Mouse (Mus musculus) forebrain, embryonic 13.5 days (tissue): ENCODE results near the gene Itgb1bp1. TPM values are rescaled to one million over a fixed set of nuclear protein-coding genes. Genes with fewer than 3 reads are reported as not detected.

ENCODE experiments used
- ATAC-seq: fragments of 200-750 bp; cut with Nextera tagmentation; 2 replicates; pipeline ENCODE4 v1.8.0; 2017
- H3K27ac ChIP-seq: fragments of 300-500 bp; sonication (generic); 2 replicates; pipeline ENCODE4 v1.5.1; 2015; ENCODE audit warnings: inconsistent platforms, mild to moderate bottlenecking, moderate library complexity
- H3K27me3 ChIP-seq: fragments of 300-500 bp; sonication (generic); 2 replicates; pipeline ENCODE4 v1.6.1; 2015; ENCODE audit warnings: mild to moderate bottlenecking, inconsistent platforms
- H3K36me3 ChIP-seq: fragments of 300-500 bp; sonication (generic); 2 replicates; pipeline ENCODE4 v1.6.1; 2015; ENCODE audit warnings: mild to moderate bottlenecking, inconsistent platforms; ENCODE audit not compliant: poor library complexity, severe bottlenecking
- H3K4me1 ChIP-seq: fragments of 300-500 bp; sonication (generic); 2 replicates; pipeline ENCODE4 v1.6.1; 2015; ENCODE audit warnings: inconsistent platforms
- H3K4me2 ChIP-seq: fragments of 300-500 bp; sonication (generic); 2 replicates; pipeline ENCODE4 v1.6.1; 2015; ENCODE audit warnings: inconsistent platforms, mild to moderate bottlenecking, moderate library complexity
- H3K4me3 ChIP-seq: fragments of 300-500 bp; sonication (generic); 2 replicates; pipeline ENCODE4 v1.5.1; 2015; ENCODE audit warnings: mild to moderate bottlenecking, inconsistent platforms
- H3K9ac ChIP-seq: fragments of 300-500 bp; sonication (generic); 2 replicates; pipeline ENCODE4 v1.6.1; 2015; ENCODE audit warnings: mild to moderate bottlenecking, inconsistent platforms
- H3K9me3 ChIP-seq: fragments of 300-500 bp; sonication (generic); replicated peaks from 2 replicates; pipeline ENCODE4 v1.6.1; 2016; ENCODE audit warnings: inconsistent platforms
- WGBS: fragments of 180-500 bp; shearing (Covaris S2); methylation state at CpG from one replicate; pipeline ENCODE4 v1.1.7; 2015; 5-methylcytosine and 5-hydroxymethylcytosine counted together
- polyA plus RNA-seq: library from polyadenylated mRNA; unstranded; fragments of >200 nt; fragmentation: Nextera tagmentation; extraction: Ambion mirVana; gene quantifications from 2 replicates; pipeline ENCODE4 v1.2.1, GENCODE M21; 2015

Itgb1bp1 gene
- polyA plus RNA-seq, 1 experiment from 2014 or later, result 43.2 TPM

- Histone ChIP-seq H3K36me3 (peaks cover 52% of the 10 kb centered on the region), H3K4me1 (peaks cover 23% of the 10 kb centered on the region), H3K4me3 (no peak overlapping the region), H3K9ac (no peak overlapping the region), H3K27ac (no peak overlapping the region), H3K9me3 (no peaks in the 10 kb centered on the region), H3K4me2 (no peak overlapping the region), H3K27me3 (no peaks in the 10 kb centered on the region)
- no peak for ATAC-seq
- WGBS, result 88% methylated on average over 6 of the region's 6 CpGs
Observed at GRCm38 (mm10) chr12:21289651-21290050, 3.6 kb upstream of the Itgb1bp1 start.

GRCm38 (mm10) chr12:21288716-21289395 is 2.8 kb upstream of the Itgb1bp1 start:
- peaks cover 23% of the 10 kb centered on the region for H3K4me1 ChIP-seq
- H3K27me3 ChIP-seq, result no peaks in the 10 kb centered on the region
- no peak overlapping the region for H3K9ac ChIP-seq
- no peak overlapping the region for H3K4me2 ChIP-seq
- peaks cover 45% of the 10 kb centered on the region for H3K36me3 ChIP-seq
- no peak overlapping the region for H3K4me3 ChIP-seq
- H3K9me3 ChIP-seq, result no peaks in the 10 kb centered on the region
- no peak overlapping the region for H3K27ac ChIP-seq
- 98% methylated on average over 3 of the region's 3 CpGs for WGBS
- ATAC-seq, result no peak

- Histone ChIP-seq H3K27me3 (no peaks in the 10 kb centered on the region), H3K4me1 (peaks cover 23% of the 10 kb centered on the region), H3K36me3 (peaks cover 26% of the 10 kb centered on the region), H3K9me3 (no peaks in the 10 kb centered on the region), H3K4me3 (peak overlapping the region; percentile 68), H3K9ac (peak overlapping the region; percentile 85), H3K27ac (peak overlapping the region; percentile 91), H3K4me2 (peak overlapping the region; percentile 80)
- peak; percentile 46 for ATAC-seq
- 37% methylated on average over 18 of the region's 18 CpGs for WGBS
Observed at GRCm38 (mm10) chr12:21286712-21287650, 897 bp upstream of the Itgb1bp1 start.

- no peak for ATAC-seq
Observed at GRCm38 (mm10) chr12:21285508-21286242, 409 bp downstream of the Itgb1bp1 start.

GRCm38 (mm10) chr12:21284761-21285441 is 1.2 kb downstream of the Itgb1bp1 start, which contains the start of gene Cpsf3:
Gene Cpsf3, plus strand, starts transcription at chr12:21285391.
- no peaks in the 10 kb centered on the region for H3K27me3 ChIP-seq
- no peaks in the 10 kb centered on the region for H3K9me3 ChIP-seq
- H3K9ac ChIP-seq, result peak within 1 kb of the TSS; percentile 85
- peak within 1 kb of the TSS; percentile 91 for H3K27ac ChIP-seq
- peaks cover 7% of the 10 kb centered on the region; the same call in 1 of the 2 replicates for H3K36me3 ChIP-seq
- peak within 1 kb of the TSS; percentile 68 for H3K4me3 ChIP-seq
- peaks cover 23% of the 10 kb centered on the region for H3K4me1 ChIP-seq
- no peak for ATAC-seq
- H3K4me2 ChIP-seq, result peak within 1 kb of the TSS; percentile 80
- 49% methylated on average over 11 of the region's 11 CpGs for WGBS

More at GRCm38 (mm10) chr12:21285508-21286242, 409 bp downstream of the Itgb1bp1 start:
- no peaks in the 10 kb centered on the region for H3K9me3 ChIP-seq
- H3K4me2 ChIP-seq, result peak overlapping the region; percentile 80
- no peaks in the 10 kb centered on the region for H3K27me3 ChIP-seq
- WGBS, result under 1% methylated on average over 45 of the region's 47 CpGs
- peaks cover 23% of the 10 kb centered on the region for H3K4me1 ChIP-seq
- H3K4me3 ChIP-seq, result peak overlapping the region; percentile 68
- H3K27ac ChIP-seq, result peak overlapping the region; percentile 91; the same call in 1 of the 2 replicates
- peak overlapping the region; percentile 83 for H3K9ac ChIP-seq
- peaks cover 13% of the 10 kb centered on the region for H3K36me3 ChIP-seq

GRCm38 (mm10) chr12:21277352-21277864 is 8.7 kb downstream of the Itgb1bp1 start:
- no peak overlapping the region for H3K4me2 ChIP-seq
- H3K27me3 ChIP-seq, result no peaks in the 10 kb centered on the region
- H3K27ac ChIP-seq, result no peak overlapping the region
- no peak overlapping the region for H3K4me3 ChIP-seq
- H3K9me3 ChIP-seq, result no peaks in the 10 kb centered on the region
- 84% methylated on average over 1 of the region's 1 CpGs for WGBS
- H3K36me3 ChIP-seq, result peaks cover 13% of the 10 kb centered on the region; the same call in 1 of the 2 replicates
- H3K4me1 ChIP-seq, result no peaks in the 10 kb centered on the region
- H3K9ac ChIP-seq, result no peak overlapping the region
- ATAC-seq, result no peak

- H3K27ac ChIP-seq, result no peak overlapping the region
- WGBS, result 83% methylated on average over 7 of the region's 7 CpGs
Observed at GRCm38 (mm10) chr12:21274446-21274845, 11.6 kb downstream of the Itgb1bp1 start.

GRCm38 (mm10) chr12:21268083-21268616 is 17.9 kb downstream of the Itgb1bp1 start:
- peaks cover 82% of the 10 kb centered on the region for H3K36me3 ChIP-seq
- ATAC-seq, result no peak

More at GRCm38 (mm10) chr12:21274446-21274845, 11.6 kb downstream of the Itgb1bp1 start:
- H3K4me3 ChIP-seq, result no peak overlapping the region
- H3K4me2 ChIP-seq, result no peak overlapping the region
- peaks cover 37% of the 10 kb centered on the region for H3K36me3 ChIP-seq
- no peak for ATAC-seq
- no peaks in the 10 kb centered on the region for H3K4me1 ChIP-seq
- no peaks in the 10 kb centered on the region for H3K9me3 ChIP-seq
- no peaks in the 10 kb centered on the region for H3K27me3 ChIP-seq
- no peak overlapping the region for H3K9ac ChIP-seq

GRCm38 (mm10) chr12:21266784-21267098 is 19.3 kb downstream of the Itgb1bp1 start:
- Histone ChIP-seq H3K27ac (no peak overlapping the region), H3K4me3 (no peak overlapping the region), H3K9ac (no peak overlapping the region), H3K27me3 (no peaks in the 10 kb centered on the region), H3K4me2 (no peak overlapping the region), H3K9me3 (no peaks in the 10 kb centered on the region), H3K36me3 (peaks cover 85% of the 10 kb centered on the region), H3K4me1 (no peaks in the 10 kb centered on the region)
- peak; percentile 59; the same call in 1 of the 2 replicates for ATAC-seq
- 79% methylated on average over 2 of the region's 2 CpGs for WGBS

More at GRCm38 (mm10) chr12:21268083-21268616, 17.9 kb downstream of the Itgb1bp1 start:
- H3K9ac ChIP-seq, result no peak overlapping the region
- no peaks in the 10 kb centered on the region for H3K9me3 ChIP-seq
- no peaks in the 10 kb centered on the region for H3K4me1 ChIP-seq
- WGBS, result 97% methylated on average over 8 of the region's 8 CpGs
- H3K4me2 ChIP-seq, result no peak overlapping the region
- H3K4me3 ChIP-seq, result no peak overlapping the region
- no peaks in the 10 kb centered on the region for H3K27me3 ChIP-seq
- H3K27ac ChIP-seq, result no peak overlapping the region

GRCm38 (mm10) chr12:21265946-21266783 is 19.9 kb downstream of the Itgb1bp1 start:
- H3K27me3 ChIP-seq, result no peaks in the 10 kb centered on the region
- peak; percentile 90 for ATAC-seq
- no peak overlapping the region for H3K4me2 ChIP-seq
- H3K9me3 ChIP-seq, result no peaks in the 10 kb centered on the region
- peaks cover 84% of the 10 kb centered on the region for H3K36me3 ChIP-seq
- no peak overlapping the region for H3K27ac ChIP-seq
- H3K9ac ChIP-seq, result no peak overlapping the region
- WGBS, result 77% methylated on average over 14 of the region's 14 CpGs
- no peak overlapping the region for H3K4me3 ChIP-seq
- no peaks in the 10 kb centered on the region for H3K4me1 ChIP-seq
